13 mouse cellular contexts compared by ENCODE assay signal in genomic region chr3:99515751-99516150, GRCm38 (mm10).
DNase-seq lines count a peak whose midpoint lies in the region; ATAC-seq and TF ChIP-seq lines count a peak whose summit lies in the region.
"Had no signal": no experiment of that assay in that cellular context is flagged by ENCODE, and none has a peak within 500 bp of the region (broad histone marks: within the 10 kb centered on the region; RNA-seq: fewer than 3 reads in every experiment).

No protein-coding gene starts in this region.

- TF ChIP-seq CTCF in forebrain, postnatal 0 days (IDR thresholded peaks at IDR 0.05; ENCODE audit: low read depth), result no peak
- TF ChIP-seq CTCF in left cerebral cortex, adult 2 months (IDR thresholded peaks at IDR 0.05), result no peak

- no peak overlapping the region for H3K4me3 ChIP-seq in forebrain, postnatal 0 days (ENCODE audit: low read depth, low read length)
- H3K4me3 ChIP-seq in left cerebral cortex, adult 2 months, result no peak overlapping the region
- H3K4me3 ChIP-seq: heart, embryonic 15.5 days; hindbrain, embryonic 15.5 days; kidney, embryonic 15.5 days; limb, embryonic 15.5 days; lung, embryonic 15.5 days had no signal

- no peak overlapping the region for H3K9ac ChIP-seq in forebrain, postnatal 0 days
- H3K9ac ChIP-seq: heart, embryonic 15.5 days; hindbrain, embryonic 15.5 days; kidney, embryonic 15.5 days; limb, embryonic 15.5 days; lung, embryonic 15.5 days had no signal

- no peaks in the 10 kb centered on the region for H3K27me3 ChIP-seq in forebrain, postnatal 0 days (ENCODE audit: insufficient read depth, low read length)
- H3K27me3 ChIP-seq: heart, embryonic 15.5 days; hindbrain, embryonic 15.5 days; kidney, embryonic 15.5 days; limb, embryonic 15.5 days; lung, embryonic 15.5 days had no signal

- H3K4me2 ChIP-seq in forebrain, postnatal 0 days (ENCODE audit: low read depth), result no peak overlapping the region
- H3K4me2 ChIP-seq: heart, embryonic 15.5 days; hindbrain, embryonic 15.5 days; kidney, embryonic 15.5 days; limb, embryonic 15.5 days; lung, embryonic 15.5 days had no signal

- no peaks in the 10 kb centered on the region for H3K36me3 ChIP-seq in forebrain, postnatal 0 days (ENCODE audit: insufficient read depth)
- H3K36me3 ChIP-seq: heart, embryonic 15.5 days; hindbrain, embryonic 15.5 days; kidney, embryonic 15.5 days; limb, embryonic 15.5 days; lung, embryonic 15.5 days had no signal

- DNase-seq in forebrain, postnatal 0 days, result peak; percentile 83
- DNase-seq in frontal cortex, postnatal 36 days (ENCODE audit: low spot score in 2 of 2), result peak; percentile 6 to 67
- DNase-seq in left cerebral cortex, adult 2 months (ENCODE audit: extremely low spot score in 1 of 2, low spot score in 2 of 2), result peak; percentile 12
- peak; percentile 47 for DNase-seq in right cerebral cortex, postnatal 14 days
- DNase-seq in gastrocnemius, postnatal 10 days, result no peak
- DNase-seq in testis, postnatal 10 days (ENCODE audit: low spot score), result no peak
- no peak for DNase-seq in heart, postnatal 36 days

- no peak overlapping the region for H3K27ac ChIP-seq in forebrain, postnatal 0 days (ENCODE audit: low read depth, low read length)
- no peak overlapping the region for H3K27ac ChIP-seq in left cerebral cortex, adult 2 months
- H3K27ac ChIP-seq: heart, embryonic 15.5 days; hindbrain, embryonic 15.5 days; kidney, embryonic 15.5 days; limb, embryonic 15.5 days; lung, embryonic 15.5 days; stomach, postnatal 0 days had no signal

- peak; percentile 96 for ATAC-seq in forebrain, postnatal 0 days

- 71% methylated on average over 8 of the region's 8 CpGs for WGBS in forebrain, postnatal 0 days

- intact Hi-C loops in left cerebral cortex, adult 2 months (cut with DNase I), result no loop called here
- intact Hi-C loops in heart, postnatal 36 days (cut with DNase I), result no loop called here

- no peaks in the 10 kb centered on the region for H3K4me1 ChIP-seq in forebrain, postnatal 0 days (ENCODE audit: insufficient read depth)
- H3K4me1 ChIP-seq: heart, embryonic 15.5 days; hindbrain, embryonic 15.5 days; kidney, embryonic 15.5 days; lung, embryonic 15.5 days had no signal

- H3K9me3 ChIP-seq in forebrain, postnatal 0 days (ENCODE audit: low read length), result no peaks in the 10 kb centered on the region
- H3K9me3 ChIP-seq: heart, embryonic 15.5 days; hindbrain, embryonic 15.5 days; kidney, embryonic 15.5 days; limb, embryonic 15.5 days; lung, embryonic 15.5 days had no signal

Comparison
In these comparisons a context has a peak if more than half of its experiments do, and no peak if none do; other contexts are left out.
1. DNase-seq: peak in forebrain, postnatal 0 days (single experiment), frontal cortex, postnatal 36 days (2 of 2), left cerebral cortex, adult 2 months (2 of 2) and right cerebral cortex, postnatal 14 days (single experiment); none in gastrocnemius, postnatal 10 days (single experiment), testis, postnatal 10 days (single experiment) and heart, postnatal 36 days (0 of 2).